Mouse (Mus musculus) intestine, embryonic 14.5 days (tissue): ENCODE results near the gene Gm20509. TPM values are rescaled to one million over a fixed set of nuclear protein-coding genes. Genes with fewer than 3 reads are reported as not detected.

Source experiments
- ATAC-seq: fragments of 200-750 bp; cut with Nextera tagmentation; replicated peaks from 2 replicates; pipeline ENCODE4 v1.8.0; 2017; ENCODE audit warnings: low read depth, moderate number of reproducible peaks, moderate TSS enrichment, moderate library complexity; ENCODE audit not compliant: low FRiP score, low TSS enrichment
- DNase-seq: peaks from one replicate; pipeline ENCODE4 v3.0.0-alpha.2; 2018; ENCODE audit warnings: low spot score
- H3K27ac ChIP-seq: fragments of 300-500 bp; sonication (generic); 2 replicates; pipeline ENCODE4 v1.5.1; 2014; ENCODE audit warnings: low read depth, mild to moderate bottlenecking, control low read depth
- H3K27me3 ChIP-seq: fragments of 300-500 bp; sonication (generic); replicated peaks from 2 replicates; pipeline ENCODE4 v1.6.1; 2014; ENCODE audit warnings: low read length, control low read depth; ENCODE audit not compliant: control insufficient read depth, insufficient read depth
- H3K36me3 ChIP-seq: fragments of 300-500 bp; sonication (generic); 2 replicates; pipeline ENCODE4 v1.6.1; 2014; ENCODE audit warnings: low read length, control low read depth; ENCODE audit not compliant: control insufficient read depth, insufficient read depth
- H3K4me1 ChIP-seq: fragments of 300-500 bp; sonication (generic); replicated peaks from 2 replicates; pipeline ENCODE4 v1.6.1; 2014; ENCODE audit warnings: low read length, control low read depth, mixed read lengths; ENCODE audit not compliant: control insufficient read depth, insufficient read depth
- H3K4me2 ChIP-seq: fragments of 300-500 bp; sonication (generic); 2 replicates; pipeline ENCODE4 v1.6.1; 2014; ENCODE audit warnings: low read length
- H3K4me3 ChIP-seq: fragments of 300-500 bp; sonication (generic); 2 replicates; pipeline ENCODE4 v1.5.1; 2014; ENCODE audit warnings: low read depth, low read length, control low read depth, mixed read lengths
- H3K9ac ChIP-seq: fragments of 300-500 bp; sonication (generic); 2 replicates; pipeline ENCODE4 v1.6.1; 2014; ENCODE audit warnings: mild to moderate bottlenecking, low read length
- H3K9me3 ChIP-seq: fragments of 300-500 bp; sonication (generic); 2 replicates; pipeline ENCODE4 v1.6.1; 2016; ENCODE audit warnings: low read length, control low read depth; ENCODE audit not compliant: control insufficient read depth
- WGBS: fragments of 180-500 bp; shearing (Covaris S2); extraction: QIAGEN DNeasy Blood & Tissue Kit; methylation state at CpG from one replicate; pipeline ENCODE4 v1.1.7; 2014; 5-methylcytosine and 5-hydroxymethylcytosine counted together
- polyA plus RNA-seq: library from polyadenylated mRNA; unstranded; fragments of >200 nt; fragmentation: Nextera tagmentation; extraction: Ambion mirVana; gene quantifications from 2 replicates; pipeline ENCODE4 v1.2.1, GENCODE M21; 2014

Gm20509 gene
- polyA plus RNA-seq: not detected in 2 replicates

DNA sequence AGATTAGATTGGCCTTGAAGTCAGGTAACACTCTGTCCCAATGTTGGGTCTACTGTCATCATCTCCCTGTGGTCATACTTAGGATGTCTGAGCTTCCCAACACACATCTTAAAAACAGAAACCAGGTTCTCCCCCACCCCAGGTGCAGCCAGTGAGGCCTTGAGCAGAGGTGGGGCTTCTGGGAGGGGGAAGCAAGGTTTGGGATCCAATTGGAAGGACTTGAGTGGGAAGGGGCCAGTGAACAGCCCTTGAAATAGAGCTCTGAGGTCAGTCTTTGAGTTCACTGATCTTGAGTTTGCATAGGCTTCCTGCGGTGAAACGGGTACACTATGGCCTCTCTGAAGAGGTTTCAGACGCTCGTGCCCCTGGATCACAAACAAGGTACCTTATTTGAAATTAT, at the start of gene Gm20509:
Gene Gm20509 (plus strand): TSS at position 290 of the 400 bp plus-strand sequence.
- Histone ChIP-seq H3K9me3 (no peaks in the 10 kb centered on the region), H3K4me3 (peak within 1 kb of the TSS; percentile 35), H3K36me3 (no peaks in the 10 kb centered on the region), H3K4me1 (peaks cover 6% of the 10 kb centered on the region; the same call in 1 of the 2 replicates), H3K27ac (no peak within 1 kb of the TSS), H3K27me3 (peaks cover 20% of the 10 kb centered on the region), H3K4me2 (peak within 1 kb of the TSS; percentile 79), H3K9ac (peak within 1 kb of the TSS; percentile 51)
- ATAC-seq (no peak), DNase-seq (no peak)
- WGBS: 92% methylated on average over 4 of the region's 4 CpGs

DNA sequence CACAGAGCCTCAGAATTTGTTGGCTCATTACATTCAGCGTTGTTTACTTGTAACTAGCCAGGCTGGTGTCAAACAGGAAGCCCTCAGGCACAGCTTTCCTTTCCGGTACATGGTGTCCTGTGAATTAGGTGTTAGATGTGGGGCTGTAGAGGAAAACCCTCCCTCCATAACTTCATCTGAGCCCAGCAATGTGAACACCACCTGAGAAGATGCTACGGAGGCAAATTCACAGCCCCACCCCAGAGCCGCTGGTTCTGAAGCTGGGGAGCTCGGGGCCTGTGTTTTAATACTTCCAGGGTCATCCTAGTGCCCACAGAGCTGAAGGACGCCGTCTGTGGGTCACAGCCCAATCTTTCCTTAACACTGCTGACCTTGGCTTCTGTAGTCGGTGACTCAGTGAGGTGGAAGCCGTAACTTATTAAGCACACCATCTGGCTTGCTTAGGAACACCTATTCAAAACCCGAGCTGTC, 46.8 kb upstream of the Gm20509 start:
- ATAC-seq (no peak), DNase-seq (no peak)
- no peaks in the 10 kb centered on the region for H3K9me3 ChIP-seq
- no peak overlapping the region for H3K9ac ChIP-seq
- H3K4me3 ChIP-seq: no peak overlapping the region
- H3K27me3 ChIP-seq: no peaks in the 10 kb centered on the region
- WGBS: 48% methylated on average over 10 of the region's 10 CpGs
- no peak overlapping the region for H3K27ac ChIP-seq
- no peak overlapping the region for H3K4me2 ChIP-seq
- no peaks in the 10 kb centered on the region for H3K4me1 ChIP-seq
- H3K36me3 ChIP-seq: no peaks in the 10 kb centered on the region

DNA sequence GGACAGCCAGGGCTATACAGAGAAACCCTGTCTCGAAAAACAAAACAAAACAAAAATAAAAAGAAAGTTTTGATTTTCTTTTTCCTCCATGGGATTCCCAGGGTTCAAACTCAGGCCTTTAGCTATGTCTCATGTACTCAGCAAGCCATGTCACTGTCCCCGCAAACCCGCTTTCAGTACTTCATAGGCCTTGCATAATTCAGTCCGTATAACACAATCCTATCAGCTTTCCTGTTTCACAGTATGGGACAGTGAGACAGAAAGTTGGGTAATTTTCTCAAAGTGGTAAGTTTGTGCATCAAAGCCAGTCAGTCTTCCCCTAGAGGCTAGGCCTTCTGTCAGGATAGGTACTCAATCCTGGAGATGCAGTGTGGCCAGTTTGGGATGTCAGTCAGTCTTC, 43.0 kb upstream of the Gm20509 start:
- Histone ChIP-seq H3K27ac (no peak overlapping the region), H3K4me2 (no peak overlapping the region), H3K4me1 (peaks cover 7% of the 10 kb centered on the region), H3K9me3 (no peaks in the 10 kb centered on the region), H3K9ac (no peak overlapping the region), H3K36me3 (no peaks in the 10 kb centered on the region), H3K4me3 (no peak overlapping the region), H3K27me3 (no peaks in the 10 kb centered on the region)
- 91% methylated on average over 4 of the region's 4 CpGs for WGBS
- ATAC-seq (no peak), DNase-seq (no peak)

DNA sequence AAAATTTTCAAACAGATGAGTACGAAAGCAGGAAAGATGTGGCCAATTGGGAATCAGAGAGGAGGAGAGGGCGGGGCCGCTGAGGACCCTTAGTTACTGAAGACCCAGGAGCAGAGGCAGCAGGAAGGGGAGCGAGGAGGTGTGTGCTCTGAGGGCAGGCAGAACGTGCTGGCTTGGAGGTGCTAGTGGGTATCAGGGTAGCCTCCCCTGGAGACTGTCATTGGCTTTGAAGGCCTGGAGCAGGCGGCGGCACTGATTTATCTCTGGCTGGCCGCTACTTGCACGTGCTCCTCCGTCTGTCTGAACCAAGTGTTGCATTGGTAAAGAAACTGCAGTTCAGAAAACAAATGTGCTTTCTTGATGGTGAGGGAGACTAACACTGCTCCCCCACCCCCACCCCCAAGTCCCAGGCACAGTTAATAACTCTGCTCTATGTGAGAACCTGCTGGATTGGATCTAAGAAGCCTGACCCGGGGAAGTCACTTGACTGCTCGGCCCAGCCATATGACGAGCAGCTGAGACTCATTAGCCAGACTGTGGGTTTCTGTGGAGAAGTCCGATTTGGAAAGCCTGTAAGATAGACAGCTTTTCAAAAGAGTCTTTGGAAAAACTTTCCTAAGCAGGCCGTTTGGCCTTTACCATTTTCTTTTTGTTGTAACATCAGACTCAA, 38.5 kb upstream of the Gm20509 start:
- Histone ChIP-seq H3K27me3 (no peaks in the 10 kb centered on the region), H3K9ac (no peak overlapping the region), H3K4me2 (peak overlapping the region; percentile 43), H3K4me1 (peaks cover 25% of the 10 kb centered on the region), H3K9me3 (no peaks in the 10 kb centered on the region), H3K27ac (no peak overlapping the region), H3K4me3 (no peak overlapping the region), H3K36me3 (no peaks in the 10 kb centered on the region)
- 23% methylated on average over 15 of the region's 15 CpGs for WGBS
- DNase-seq: no peak
- no peak for ATAC-seq

DNA sequence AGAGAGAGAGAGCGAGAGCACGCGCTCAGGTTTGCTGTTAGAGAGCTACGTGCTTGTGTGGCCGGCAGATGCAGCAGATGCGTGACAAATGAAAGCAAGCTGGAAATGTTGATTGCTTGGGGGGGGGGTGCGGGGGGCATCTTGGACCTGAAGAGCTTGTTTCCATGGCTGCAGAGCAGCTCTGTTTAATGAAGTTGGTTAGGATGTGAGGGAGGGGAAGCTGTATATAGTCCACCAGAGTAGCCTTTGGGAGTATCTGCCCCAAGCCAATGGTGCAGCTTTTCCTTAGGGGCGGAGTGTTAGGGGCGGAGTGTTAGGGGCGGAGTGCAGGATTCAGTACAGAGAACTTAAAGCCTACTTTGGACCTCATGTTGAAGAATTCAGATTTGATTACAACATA, 35.2 kb upstream of the Gm20509 start:
- DNase-seq: no peak

DNA sequence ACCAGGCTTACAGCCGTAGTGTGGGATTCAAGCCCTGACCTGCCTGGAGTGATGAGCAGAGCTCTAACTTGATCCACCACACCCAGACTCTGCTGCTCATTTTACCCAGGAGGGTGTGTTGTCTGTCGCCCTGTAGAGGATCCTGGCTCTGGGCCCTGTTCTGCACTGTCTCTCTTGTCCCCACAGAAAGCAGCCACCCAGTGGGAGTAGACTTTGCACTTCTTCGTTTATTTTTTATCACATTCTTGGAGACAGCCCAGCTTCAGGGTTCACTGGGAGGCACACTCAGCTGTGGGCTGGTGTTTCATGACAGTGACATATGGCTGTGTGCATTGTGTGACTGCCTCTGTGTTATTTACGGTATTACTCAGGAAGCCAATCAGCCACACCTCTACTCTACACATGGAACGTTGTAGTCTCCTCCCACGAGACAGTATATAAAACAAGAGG, 34.0 kb upstream of the Gm20509 start:
- no peak overlapping the region for H3K9ac ChIP-seq
- H3K4me1 ChIP-seq: peaks cover 25% of the 10 kb centered on the region
- H3K9me3 ChIP-seq: no peaks in the 10 kb centered on the region
- WGBS: 21% methylated on average over 6 of the region's 6 CpGs
- H3K36me3 ChIP-seq: no peaks in the 10 kb centered on the region
- H3K27ac ChIP-seq: peak overlapping the region; percentile 51; the same call in 1 of the 2 replicates
- no peak; the same call in 1 of the 2 replicates for ATAC-seq
- H3K4me2 ChIP-seq: no peak overlapping the region
- no peak for DNase-seq
- H3K27me3 ChIP-seq: no peaks in the 10 kb centered on the region
- H3K4me3 ChIP-seq: no peak overlapping the region

More for the DNA sequence above, 35.2 kb upstream of the Gm20509 start:
- Histone ChIP-seq H3K4me2 (peak overlapping the region; percentile 32), H3K4me3 (no peak overlapping the region), H3K9me3 (no peaks in the 10 kb centered on the region), H3K27ac (0 out of 2 replicates have a peak overlapping the region, but pooled peaks have one; percentile 7), H3K4me1 (peaks cover 25% of the 10 kb centered on the region), H3K9ac (no peak overlapping the region), H3K36me3 (no peaks in the 10 kb centered on the region), H3K27me3 (no peaks in the 10 kb centered on the region)
- 20% methylated on average over 10 of the region's 10 CpGs for WGBS
- no peak for ATAC-seq

DNA sequence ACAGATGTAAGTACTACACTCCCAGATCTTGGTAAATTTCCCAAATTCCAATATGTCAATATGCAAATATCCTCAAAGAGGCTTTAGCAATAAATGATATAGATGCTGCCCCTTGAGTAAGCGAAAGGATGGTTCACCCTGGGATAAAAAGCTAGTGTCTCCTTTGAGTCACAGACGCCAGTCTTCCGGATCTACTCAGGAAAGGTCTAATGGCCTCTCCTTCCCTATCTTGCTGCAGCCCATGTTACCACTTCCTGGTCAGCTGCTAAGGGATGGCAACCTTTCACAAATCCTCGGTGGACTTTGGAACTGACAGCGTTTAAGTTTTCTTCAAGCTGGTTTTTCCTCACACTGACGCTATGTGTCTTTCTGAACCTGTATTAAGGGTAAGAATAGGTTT, 33.6 kb upstream of the Gm20509 start:
- 68% methylated on average over 6 of the region's 6 CpGs for WGBS
- Histone ChIP-seq H3K27ac (no peak overlapping the region), H3K9me3 (no peaks in the 10 kb centered on the region), H3K36me3 (no peaks in the 10 kb centered on the region), H3K4me2 (no peak overlapping the region), H3K4me3 (no peak overlapping the region), H3K27me3 (no peaks in the 10 kb centered on the region), H3K9ac (no peak overlapping the region), H3K4me1 (peaks cover 21% of the 10 kb centered on the region)
- no peak for DNase-seq
- no peak for ATAC-seq

DNA sequence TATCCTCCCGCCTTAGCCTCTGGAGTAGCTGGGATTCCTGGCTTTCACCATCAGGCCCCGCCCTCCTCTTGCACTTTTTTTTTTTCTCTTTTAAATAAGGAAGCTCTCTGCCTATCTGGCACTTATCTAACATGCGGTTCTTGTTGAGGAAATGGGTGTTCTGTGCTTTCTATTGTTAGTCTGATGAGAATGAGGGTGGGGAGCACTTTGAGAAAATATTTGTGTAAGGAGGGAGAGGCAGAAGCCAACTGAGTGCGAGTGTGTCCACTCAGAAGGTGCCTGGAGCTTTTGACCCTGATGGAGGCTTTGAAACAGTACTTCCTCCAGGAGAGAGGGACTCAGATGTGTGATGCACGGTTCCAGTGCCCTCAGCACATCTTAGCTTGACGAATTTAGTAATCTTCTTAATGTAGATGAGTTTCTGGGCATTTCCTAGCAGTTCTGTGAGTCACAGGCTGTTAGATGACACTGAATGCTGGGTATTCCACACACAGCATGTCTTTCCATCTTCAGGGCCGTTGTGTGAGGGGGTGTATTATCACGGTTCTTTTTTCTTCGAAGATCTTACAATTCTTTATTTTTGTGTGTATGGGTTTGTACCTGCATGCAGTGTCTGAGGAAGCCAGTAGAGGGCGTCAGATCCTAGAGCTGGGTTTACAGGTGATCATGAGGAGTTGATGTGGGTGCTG, 31.2 kb upstream of the Gm20509 start:
- WGBS: 70% methylated on average over 10 of the region's 10 CpGs
- H3K4me2 ChIP-seq: no peak overlapping the region
- H3K9ac ChIP-seq: no peak overlapping the region
- ATAC-seq (no peak), DNase-seq (no peak)
- H3K9me3 ChIP-seq: no peaks in the 10 kb centered on the region
- no peaks in the 10 kb centered on the region for H3K27me3 ChIP-seq
- H3K27ac ChIP-seq: no peak overlapping the region
- peaks cover 18% of the 10 kb centered on the region for H3K4me1 ChIP-seq
- no peaks in the 10 kb centered on the region for H3K36me3 ChIP-seq
- no peak overlapping the region for H3K4me3 ChIP-seq
